In the genomic region with DNA sequence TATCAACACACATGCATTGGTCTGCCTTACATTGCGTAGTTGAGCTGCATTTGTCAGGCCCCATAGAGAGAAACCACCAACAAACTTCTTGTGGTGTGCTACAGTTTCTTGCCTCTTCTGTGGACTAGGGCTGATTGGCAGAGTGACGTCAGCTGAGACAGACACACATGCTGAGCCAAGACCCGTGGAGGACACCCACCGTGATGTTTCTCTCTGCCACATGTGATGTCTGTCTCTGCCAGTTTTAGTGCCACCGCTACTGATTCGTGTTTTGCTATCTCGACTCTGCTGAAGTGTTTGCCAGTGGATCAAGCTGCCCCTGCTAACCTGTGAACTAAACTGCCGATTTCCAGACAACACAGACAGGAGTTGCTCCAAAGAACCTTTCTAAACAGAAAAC, we compare ENCODE assay signal across 12 mouse cellular contexts.
"Had no signal": no experiment of that assay in that cellular context is flagged by ENCODE, and none has a peak within 500 bp of the region (broad histone marks: within the 10 kb centered on the region; RNA-seq: fewer than 3 reads in every experiment).

No protein-coding gene starts in this region.

- DNase-seq: retina, postnatal 1 day; right cerebral cortex, adult 18-20 months; right cerebral cortex, postnatal 14 days; right cerebral cortex, postnatal 25 days; right cerebral cortex, postnatal 4 days; spleen, adult 18-20 months; thymus, adult 18-20 months; thymus, adult 2 months; thymus, postnatal 14 days; thymus, postnatal 25 days; thymus, postnatal 36 days; thymus, postnatal 4 days had no signal
